Mouse (Mus musculus): ENCODE measurements at regions not wholly inside any gene's neighbourhood (a gene's known extent, or its start where the extent isn't known, plus 50 kb on each side); places are given as distances from the start of the nearest gene placed in this dataset.

- DNase-seq = no peak
Measured at GRCm38 (mm10) chr15:59138393-59139107, 249.5 kb downstream of the Gm49356 start.

GRCm38 (mm10) chr15:59141621-59142020, 252.5 kb downstream of the Gm49356 start:
- no peak for DNase-seq

- no peak for DNase-seq
Measured at GRCm38 (mm10) chr15:59142481-59142880, 253.4 kb downstream of the Gm49356 start.

- no peak for DNase-seq
Measured at GRCm38 (mm10) chr15:59143891-59144290, 254.8 kb downstream of the Gm49356 start.

GRCm38 (mm10) chr15:59145679-59146078, 256.6 kb downstream of the Gm49356 start:
- no peak for DNase-seq

GRCm38 (mm10) chr15:59146111-59146510, 257.0 kb downstream of the Gm49356 start:
- no peak for DNase-seq

- DNase-seq = no peak
Measured at GRCm38 (mm10) chr15:59146586-59147085, 257.5 kb downstream of the Gm49356 start.

GRCm38 (mm10) chr15:59148531-59148930, 259.4 kb downstream of the Gm49356 start:
- DNase-seq = no peak

GRCm38 (mm10) chr15:59151506-59151905, 262.4 kb downstream of the Gm49356 start:
- no peak for DNase-seq

GRCm38 (mm10) chr15:59152786-59153388, 263.8 kb downstream of the Gm49356 start:
- no peak for DNase-seq

- DNase-seq = no peak
Measured at GRCm38 (mm10) chr15:59153416-59154250, 264.5 kb downstream of the Gm49356 start.

- no peak for DNase-seq
Measured at GRCm38 (mm10) chr15:59154407-59155288, 265.6 kb downstream of the Gm49356 start.

- no peak for DNase-seq
Measured at GRCm38 (mm10) chr15:59155289-59155623, 266.2 kb downstream of the Gm49356 start.

GRCm38 (mm10) chr15:59156328-59156727, 267.2 kb downstream of the Gm49356 start:
- no peak for DNase-seq

GRCm38 (mm10) chr15:59158760-59159159, 269.7 kb downstream of the Gm49356 start:
- DNase-seq = no peak

- no peak for DNase-seq
Measured at GRCm38 (mm10) chr15:59160931-59161920, 272.1 kb downstream of the Gm49356 start.

- DNase-seq = no peak
Measured at GRCm38 (mm10) chr15:59167937-59168659, 279.0 kb downstream of the Gm49356 start.

- DNase-seq = no peak
Measured at GRCm38 (mm10) chr15:59168660-59169170, 279.6 kb downstream of the Gm49356 start.

- DNase-seq = no peak
Measured at GRCm38 (mm10) chr15:59169237-59169797, 280.2 kb downstream of the Gm49356 start.

- DNase-seq = no peak
Measured at GRCm38 (mm10) chr15:59169831-59170230, 280.7 kb downstream of the Gm49356 start.
